Mouse (Mus musculus) G1E (cell line): ENCODE data around the gene Rapgef5. TPM values are rescaled to one million over a fixed set of nuclear protein-coding genes. Genes with fewer than 3 reads are reported as not detected.

Experiments used
- ATAC-seq: 2 replicates; pipeline ENCODE4 v1.8.0; 2016; ENCODE audit warnings: mild to moderate bottlenecking; ENCODE audit not compliant: insufficient number of reproducible peaks, poor library complexity, low FRiP score, severe bottlenecking; ENCODE audit errors: extremely low read depth
- DNase-seq: peaks from one replicate; pipeline ENCODE4 v3.0.0; 2012; ENCODE audit warnings: low spot score
- H3K27me3 ChIP-seq: 2 replicates; pipeline ENCODE4 v1.6.1; 2012; ENCODE audit warnings: mild to moderate bottlenecking, low read length, inconsistent platforms; ENCODE audit not compliant: insufficient read depth
- H3K36me3 ChIP-seq: replicated peaks from 2 replicates; pipeline ENCODE3; 2012; ENCODE audit warnings: mild to moderate bottlenecking, inconsistent platforms
- H3K4me1 ChIP-seq: 2 replicates; pipeline ENCODE4 v1.6.1; 2012; ENCODE audit warnings: low read depth, low read length, inconsistent platforms, mixed read lengths; ENCODE audit not compliant: insufficient read depth
- H3K4me3 ChIP-seq: 2 replicates; pipeline ENCODE4 v1.5.1; 2012; ENCODE audit warnings: low read depth, mild to moderate bottlenecking, inconsistent platforms, low read length, moderate library complexity, mixed read lengths
- H3K9me3 ChIP-seq: replicated peaks from 2 replicates; pipeline ENCODE4 v1.6.1; 2012; ENCODE audit warnings: inconsistent platforms
- CTCF ChIP-seq: IDR thresholded peaks from 2 replicates; pipeline ENCODE4 v1.5.1; 2012; ENCODE audit warnings: low read depth, low read length, inconsistent platforms, mixed read lengths
- GATA1 ChIP-seq: IDR thresholded peaks from 2 replicates; pipeline ENCODE4 v1.6.1; 2012; ENCODE audit warnings: borderline replicate concordance, low read length, inconsistent platforms, mixed read lengths
- GATA2 ChIP-seq: IDR thresholded peaks from 2 replicates; pipeline ENCODE4 v1.6.1; 2012; ENCODE audit warnings: low read depth, low read length, inconsistent platforms, borderline replicate concordance
- POLR2AphosphoS5 ChIP-seq: IDR thresholded peaks from 2 replicates; pipeline ENCODE4 v1.6.1; 2012; ENCODE audit warnings: low read depth, low read length, inconsistent platforms; ENCODE audit not compliant: insufficient replicate concordance
- TAL1 ChIP-seq: conservative IDR thresholded peaks from 2 replicates; pipeline ENCODE4 v1.6.1; 2012; ENCODE audit warnings: low read depth, low read length, inconsistent platforms, mixed read lengths
- polyA plus RNA-seq: library from polyadenylated mRNA; stranded (reverse); fragments of >175 nt; gene quantifications from 2 replicates; pipeline ENCODE4 v1.2.3, GENCODE M21; 2012
- total RNA-seq, 2 experiments: library from RNA; stranded (forward) in 1 of 2; stranded (reverse) in 1 of 2; fragments of 200-1000 nt in 1 of 2; fragments of >200 nt in 1 of 2; fragmentation: Nextera tagmentation in 1 of 2; gene quantifications; 2 replicates each; pipeline ENCODE4 v1.2.3; 2014 to 2017

Rapgef5 gene
- total and polyA plus RNA-seq, 3 experiments: 0.66 TPM; not detected in 2

DNA sequence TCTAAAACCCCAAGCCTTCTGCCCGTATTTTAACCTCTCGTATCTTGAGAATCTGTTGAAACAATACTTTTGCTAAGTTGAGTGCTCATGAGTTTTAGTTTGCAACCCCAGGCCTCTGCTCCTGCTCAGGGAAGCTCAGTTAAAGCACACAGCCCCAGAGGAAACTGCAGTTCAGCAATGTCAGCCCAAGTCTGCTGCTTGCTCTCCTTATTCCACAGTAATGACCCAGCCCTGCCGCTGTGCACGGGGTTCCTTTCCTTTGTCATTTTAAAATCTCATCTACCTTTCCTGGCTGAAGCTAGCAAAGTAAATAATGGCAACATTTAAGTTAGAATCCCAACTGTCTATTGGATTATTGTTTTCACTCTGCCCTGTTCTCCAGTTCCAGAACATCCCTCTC is 144.1 kb downstream of the Rapgef5 start:
- no peaks in the 10 kb centered on the region for H3K4me1 ChIP-seq
- H3K9me3 ChIP-seq: peaks cover 12% of the 10 kb centered on the region
- H3K27me3 ChIP-seq: no peaks in the 10 kb centered on the region
- H3K4me3 ChIP-seq: no peak overlapping the region
- TF ChIP-seq CTCF (no peak), GATA2 (no peak), TAL1 (no peak), GATA1 (no peak), POLR2AphosphoS5 (no peak)
- no peak for ATAC-seq
- no peaks in the 10 kb centered on the region for H3K36me3 ChIP-seq
- DNase-seq: no peak

DNA sequence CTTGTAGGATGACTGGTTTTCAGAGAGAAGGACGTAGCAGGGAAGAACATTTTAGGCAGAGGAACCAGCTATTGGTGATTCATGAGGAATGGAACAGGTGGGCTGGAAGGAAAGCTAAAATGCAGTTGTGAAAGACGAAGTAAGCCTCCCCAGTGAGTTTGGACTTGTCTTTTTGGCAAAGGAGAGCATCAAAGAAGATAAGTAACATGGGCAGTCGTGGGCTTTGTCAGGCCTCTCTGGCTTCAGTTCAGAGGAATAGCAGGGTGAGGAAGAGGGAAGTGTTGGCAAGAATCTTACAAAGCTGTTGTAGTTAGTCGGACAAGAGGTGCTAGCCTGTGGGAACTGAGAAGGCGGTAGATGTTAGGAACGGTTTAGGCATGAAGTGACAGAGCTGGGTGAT is 145.6 kb downstream of the Rapgef5 start:
- ATAC-seq: no peak
- no peak for DNase-seq
- no peak overlapping the region for H3K4me3 ChIP-seq
- TF ChIP-seq CTCF (no peak), TAL1 (no peak), GATA1 (no peak), POLR2AphosphoS5 (no peak), GATA2 (no peak)
- no peaks in the 10 kb centered on the region for H3K4me1 ChIP-seq
- no peaks in the 10 kb centered on the region for H3K36me3 ChIP-seq
- H3K27me3 ChIP-seq: no peaks in the 10 kb centered on the region
- H3K9me3 ChIP-seq: peaks cover 17% of the 10 kb centered on the region

DNA sequence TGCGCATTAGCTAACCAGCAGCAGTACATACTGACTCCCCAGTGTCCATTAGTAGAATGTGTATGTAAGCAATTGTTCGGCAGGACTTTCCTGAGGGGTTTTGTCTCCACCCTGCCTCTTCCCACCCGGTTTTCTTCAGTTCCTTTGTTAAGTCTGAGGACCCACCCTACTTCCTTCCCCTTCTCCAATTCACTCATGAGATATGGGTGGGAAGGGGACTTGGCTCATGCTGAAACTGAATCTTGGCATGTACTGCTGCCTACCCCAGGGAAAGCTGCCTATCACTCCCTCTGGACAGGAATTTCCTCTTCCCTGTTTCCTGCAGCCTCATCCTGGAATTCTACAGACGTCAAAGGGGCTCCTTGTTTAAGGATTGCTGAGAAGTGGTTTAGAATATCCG is 147.4 kb downstream of the Rapgef5 start:
- TF ChIP-seq TAL1 (no peak), POLR2AphosphoS5 (no peak), CTCF (no peak), GATA1 (no peak), GATA2 (no peak)
- no peak overlapping the region for H3K4me3 ChIP-seq
- DNase-seq: no peak
- no peaks in the 10 kb centered on the region for H3K36me3 ChIP-seq
- ATAC-seq: no peak
- H3K9me3 ChIP-seq: peaks cover 17% of the 10 kb centered on the region
- H3K4me1 ChIP-seq: no peaks in the 10 kb centered on the region
- H3K27me3 ChIP-seq: no peaks in the 10 kb centered on the region

DNA sequence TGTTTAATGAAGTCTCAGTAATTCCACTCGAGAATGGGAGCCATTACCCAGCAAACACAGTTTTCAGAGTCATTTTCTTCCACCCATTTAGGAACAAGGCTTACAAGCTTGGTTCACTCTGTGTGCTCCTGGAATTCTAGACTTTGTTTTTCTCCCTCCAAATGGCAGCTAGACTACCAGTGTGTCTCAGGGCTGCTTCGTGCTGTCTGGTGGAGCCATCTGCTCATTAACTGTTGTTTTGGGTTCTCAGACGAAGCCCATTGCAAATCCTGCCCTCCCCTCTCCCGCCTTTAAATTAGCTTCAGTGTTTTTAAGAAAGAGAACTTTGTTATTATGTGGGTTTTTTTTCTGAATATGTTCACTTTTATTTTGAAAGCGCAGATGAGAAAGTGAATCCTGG is 148.4 kb downstream of the Rapgef5 start:
- H3K27me3 ChIP-seq: no peaks in the 10 kb centered on the region
- H3K4me1 ChIP-seq: no peaks in the 10 kb centered on the region
- no peaks in the 10 kb centered on the region for H3K36me3 ChIP-seq
- H3K9me3 ChIP-seq: peaks cover 18% of the 10 kb centered on the region
- no peak overlapping the region for H3K4me3 ChIP-seq
- no peak for TF ChIP-seq CTCF
- no peak for TF ChIP-seq GATA2
- no peak for TF ChIP-seq GATA1
- no peak for TF ChIP-seq POLR2AphosphoS5
- no peak for TF ChIP-seq TAL1
- ATAC-seq: no peak
- no peak for DNase-seq

DNA sequence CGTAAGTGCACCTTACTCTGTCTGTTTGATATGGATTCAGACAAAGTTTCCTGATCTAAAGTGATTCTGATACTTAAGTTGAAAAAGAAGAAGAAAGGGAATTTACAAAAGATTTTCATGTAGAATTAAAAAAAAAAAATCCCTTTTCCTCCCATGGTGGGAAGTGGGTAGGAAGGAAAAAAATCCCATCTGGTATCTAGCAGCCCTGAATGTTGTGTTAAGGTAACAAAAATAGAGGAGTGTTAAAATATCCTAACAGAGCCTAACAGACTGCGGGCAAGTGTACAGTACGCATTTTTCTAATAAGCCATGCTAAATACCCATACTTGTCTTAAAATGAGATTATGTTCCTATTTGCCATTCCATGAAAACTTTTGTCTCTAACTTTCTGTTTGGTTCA is 150.1 kb downstream of the Rapgef5 start:
- ATAC-seq: no peak
- Histone ChIP-seq H3K27me3 (no peaks in the 10 kb centered on the region), H3K9me3 (peaks cover 18% of the 10 kb centered on the region), H3K4me3 (no peak overlapping the region), H3K36me3 (no peaks in the 10 kb centered on the region), H3K4me1 (no peaks in the 10 kb centered on the region)
- TF ChIP-seq GATA1 (no peak), TAL1 (no peak)
- no peak for DNase-seq

DNA sequence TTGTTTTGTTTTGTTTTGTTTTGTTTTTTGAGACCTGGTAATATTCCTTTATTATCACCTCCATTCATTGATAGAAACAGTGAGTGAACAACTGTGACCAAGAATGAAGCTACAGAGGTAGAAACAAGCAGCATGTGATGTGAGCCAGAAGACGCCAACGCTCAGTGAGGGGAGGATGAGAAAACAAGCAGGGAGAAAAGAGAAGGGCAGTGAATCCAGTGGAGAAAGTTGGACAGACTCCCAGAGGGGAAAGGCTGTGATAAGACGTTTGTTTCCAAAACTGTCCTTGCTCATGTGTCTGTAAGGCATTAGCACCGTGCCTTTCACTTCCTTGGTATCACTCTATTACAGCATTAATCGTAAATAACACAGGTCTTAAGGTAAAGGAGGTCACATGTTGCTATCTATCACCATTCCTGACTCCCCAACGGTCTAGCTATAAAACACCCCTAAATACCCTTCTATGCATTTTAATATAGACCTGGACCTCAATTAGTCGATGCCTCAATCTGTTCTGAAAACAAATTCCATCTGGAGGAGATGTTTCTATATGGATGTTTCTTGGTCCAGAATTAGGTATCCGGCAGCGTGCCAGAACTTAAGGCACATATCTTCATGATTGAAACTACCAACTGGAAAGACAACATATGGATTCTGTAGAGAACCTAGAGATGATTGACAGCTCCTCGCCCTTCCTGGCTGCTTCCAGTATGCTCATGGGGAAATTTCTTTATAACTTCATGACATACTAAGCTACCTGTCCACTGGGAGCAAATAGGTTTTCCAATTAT is 153.5 kb downstream of the Rapgef5 start:
- H3K4me3 ChIP-seq: no peak overlapping the region
- TF ChIP-seq CTCF: no peak
- no peak for TF ChIP-seq TAL1
- TF ChIP-seq GATA1: no peak
- TF ChIP-seq GATA2: no peak
- TF ChIP-seq POLR2AphosphoS5: no peak
- peaks cover 11% of the 10 kb centered on the region for H3K9me3 ChIP-seq
- no peaks in the 10 kb centered on the region for H3K27me3 ChIP-seq
- H3K36me3 ChIP-seq: no peaks in the 10 kb centered on the region
- no peaks in the 10 kb centered on the region for H3K4me1 ChIP-seq
- DNase-seq: no peak
- ATAC-seq: no peak

DNA sequence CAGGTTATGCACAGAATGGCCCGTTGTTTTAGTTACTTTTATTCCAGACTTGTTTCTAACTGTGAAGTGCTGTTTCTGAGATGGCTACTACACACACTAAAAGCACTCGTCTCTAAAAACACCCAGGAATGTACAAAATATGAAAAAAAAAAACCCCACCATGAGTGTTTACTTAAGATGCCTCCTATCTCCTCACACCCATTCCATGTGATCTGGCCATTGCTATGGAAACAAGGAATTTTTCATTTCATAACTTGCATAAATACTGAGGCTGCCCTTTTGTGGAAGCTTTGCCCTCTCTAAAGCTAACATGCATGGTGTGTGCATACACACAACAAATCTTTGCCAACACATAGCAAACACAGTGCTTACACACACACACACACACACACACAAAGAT is 156.9 kb downstream of the Rapgef5 start:
- no peak for TF ChIP-seq GATA2
- no peak for TF ChIP-seq TAL1
- TF ChIP-seq GATA1: no peak
- no peak for TF ChIP-seq CTCF
- no peak for TF ChIP-seq POLR2AphosphoS5
- DNase-seq (no peak), ATAC-seq (no peak)
- Histone ChIP-seq H3K27me3 (no peaks in the 10 kb centered on the region), H3K4me1 (no peaks in the 10 kb centered on the region), H3K4me3 (no peak overlapping the region), H3K36me3 (no peaks in the 10 kb centered on the region), H3K9me3 (peaks cover 14% of the 10 kb centered on the region)
